Mouse (Mus musculus) erythroblast, embryonic 14.5 days (primary cell): ENCODE measurements around the gene Mapk3.

Source experiments
- GATA1 ChIP-seq: IDR thresholded peaks from 2 replicates; pipeline ENCODE4 v1.6.1; 2012; ENCODE audit warnings: low read length, inconsistent platforms, mixed read lengths
- TAL1 ChIP-seq: IDR thresholded peaks from 3 replicates; pipeline ENCODE4 v1.6.1; 2012; ENCODE audit warnings: low read length, inconsistent platforms, mixed read lengths

- TF ChIP-seq GATA1 (no peak), TAL1 (no peak)
Observed at GRCm38 (mm10) chr7:126807405-126807804, 48.0 kb downstream of the Mapk3 start.
